Mouse (Mus musculus): ENCODE data around the gene Sptbn1. TPM values are rescaled to one million over a fixed set of nuclear protein-coding genes. Genes with fewer than 3 reads are reported as not detected.

The Sptbn1 gene
- total and polyA plus RNA-seq, 2 experiments from 2014 or later: 150 to 328 TPM

GRCm38 (mm10) chr11:30085114-30085513 lies 182.9 kb downstream of the Sptbn1 start:
- no peak overlapping the region for H3K9ac ChIP-seq
- H3K4me2 ChIP-seq (ENCODE audit: low read depth): no peak overlapping the region
- ATAC-seq: no peak
- DNase-seq: no peak
- H3K27me3 ChIP-seq (ENCODE audit: insufficient read depth, low read length): no peaks in the 10 kb centered on the region
- H3K27ac ChIP-seq (ENCODE audit: low read depth, low read length): no peak overlapping the region
- TF ChIP-seq CTCF (IDR thresholded peaks at IDR 0.05; ENCODE audit: low read depth): no peak
- no peaks in the 10 kb centered on the region for H3K36me3 ChIP-seq (ENCODE audit: insufficient read depth)
- H3K4me3 ChIP-seq (ENCODE audit: low read depth, low read length): no peak overlapping the region
- no peaks in the 10 kb centered on the region for H3K9me3 ChIP-seq (ENCODE audit: low read length)
- no peaks in the 10 kb centered on the region for H3K4me1 ChIP-seq (ENCODE audit: insufficient read depth)

GRCm38 (mm10) chr11:30057299-30057698 lies 210.7 kb downstream of the Sptbn1 start:
- Histone ChIP-seq H3K9me3 (ENCODE audit: low read length) (no peaks in the 10 kb centered on the region), H3K27me3 (ENCODE audit: insufficient read depth, low read length) (no peaks in the 10 kb centered on the region), H3K4me1 (ENCODE audit: insufficient read depth) (no peaks in the 10 kb centered on the region), H3K36me3 (ENCODE audit: insufficient read depth) (no peaks in the 10 kb centered on the region), H3K4me2 (ENCODE audit: low read depth) (no peak overlapping the region), H3K4me3 (ENCODE audit: low read depth, low read length) (no peak overlapping the region), H3K27ac (ENCODE audit: low read depth, low read length) (no peak overlapping the region), H3K9ac (no peak overlapping the region)
- ATAC-seq (no peak), DNase-seq (peak; percentile 2)
- TF ChIP-seq CTCF (IDR thresholded peaks at IDR 0.05; ENCODE audit: low read depth): peak; percentile 40
- WGBS: 58% methylated on average over 8 of the region's 8 CpGs

Other genes starting within 250 kb of the Sptbn1 start
- gene Eml6, start 242.1 kb downstream of the Sptbn1 start, total RNA-seq (2014; rRNA removed): 11.0 and 24.2 TPM in 2 replicates
- gene Eml6, start 242.1 kb downstream of the Sptbn1 start, polyA plus RNA-seq (2015; fragmentation: Nextera tagmentation; extraction: Ambion mirVana): 1.1 and 2.7 TPM in 2 replicates
- 0.48 and 0.85 TPM in 2 replicates for gene 4930505A04Rik, start 203.7 kb upstream of the Sptbn1 start, total RNA-seq (2014; rRNA removed)
- gene 4930505A04Rik, start 203.7 kb upstream of the Sptbn1 start, polyA plus RNA-seq (2015; fragmentation: Nextera tagmentation; extraction: Ambion mirVana): 0.23 TPM in 1 of 2 replicates, not detected in the other

Measured in forebrain, postnatal 0 days (tissue).